Mouse (Mus musculus): ENCODE data around the gene Ccdc60. TPM values are rescaled to one million over a fixed set of nuclear protein-coding genes. Genes with fewer than 3 reads are reported as not detected.

Ccdc60 gene
- total and polyA plus RNA-seq, 2 experiments from 2014 or later = 0.11 TPM; not detected in 1

DNA sequence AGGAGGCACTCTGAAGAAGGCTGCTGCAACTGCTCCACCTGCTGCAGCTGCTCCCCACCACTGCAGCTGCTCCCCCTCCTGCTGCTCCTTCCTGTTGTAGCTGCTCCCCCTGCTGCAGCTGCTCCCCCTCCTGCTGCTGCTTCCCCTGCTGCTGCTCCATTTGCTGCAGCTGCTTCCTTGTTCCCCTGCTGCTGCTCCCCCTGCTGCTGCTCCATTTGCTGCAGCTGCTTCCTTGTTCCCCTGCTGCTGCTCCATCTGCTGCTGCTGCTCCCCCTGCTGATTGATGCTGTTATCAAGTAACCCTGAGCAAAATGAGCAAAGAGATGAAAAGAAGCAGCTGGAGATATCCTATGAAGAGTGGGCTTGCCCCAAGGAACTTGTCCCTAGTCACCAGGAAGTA lies 8.3 kb downstream of the Ccdc60 start:
- Histone ChIP-seq H3K4me3 (ENCODE audit: low read depth, low read length) (no peak overlapping the region), H3K36me3 (replicated peaks; ENCODE audit: control insufficient read depth, insufficient read depth, low read length) (no peaks in the 10 kb centered on the region), H3K27me3 (ENCODE audit: control insufficient read depth, insufficient read depth, low read length) (no peaks in the 10 kb centered on the region), H3K4me1 (ENCODE audit: control insufficient read depth, insufficient read depth) (no peaks in the 10 kb centered on the region), H3K27ac (ENCODE audit: low read depth) (no peak overlapping the region), H3K9ac (replicated peaks; ENCODE audit: low read depth, low read length) (no peak overlapping the region), H3K9me3 (replicated peaks; ENCODE audit: control insufficient read depth, low read length) (peaks cover 8% of the 10 kb centered on the region; the same call in 1 of the 2 replicates), H3K4me2 (ENCODE audit: low read depth, low read length) (no peak overlapping the region)
- DNase-seq (ENCODE audit: low spot score) (no peak), ATAC-seq (ENCODE audit: insufficient read depth, low read depth) (no peak)
- TF ChIP-seq CTCF (IDR thresholded peaks at IDR 0.05; ENCODE audit: low read depth) (no peak), EP300 (IDR thresholded peaks at IDR 0.05; ENCODE audit: low read depth) (no peak)

DNA sequence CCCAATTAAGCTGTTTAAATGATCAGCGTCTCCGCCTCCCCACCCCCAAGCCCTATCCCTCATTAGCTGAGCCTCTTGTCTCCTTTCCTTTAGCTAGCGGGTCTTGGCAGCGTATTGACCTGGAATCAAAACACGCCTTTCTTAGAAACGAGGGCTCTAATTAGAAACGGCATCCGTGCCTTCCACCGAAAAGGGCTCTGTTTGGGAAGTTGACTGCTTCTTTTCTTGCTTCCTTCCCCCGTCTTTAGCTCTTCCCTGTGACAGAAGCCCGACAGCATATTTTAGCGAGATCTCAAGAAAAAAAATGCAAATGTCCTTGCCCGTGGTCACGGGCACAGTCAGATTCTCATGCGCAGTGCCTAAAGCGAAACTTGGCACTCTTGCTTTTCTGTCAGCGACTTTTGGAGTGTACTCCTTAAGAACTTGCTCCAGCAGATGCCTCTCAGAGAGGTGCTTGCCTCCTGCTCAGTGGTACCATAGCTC lies 10.3 kb downstream of the Ccdc60 start:
- WGBS = 91% methylated on average over 17 of the region's 17 CpGs
- TF ChIP-seq CTCF (IDR thresholded peaks at IDR 0.05; ENCODE audit: low read depth) = no peak
- TF ChIP-seq EP300 (IDR thresholded peaks at IDR 0.05; ENCODE audit: low read depth) = no peak
- H3K27ac ChIP-seq (ENCODE audit: low read depth) = no peak overlapping the region

DNA sequence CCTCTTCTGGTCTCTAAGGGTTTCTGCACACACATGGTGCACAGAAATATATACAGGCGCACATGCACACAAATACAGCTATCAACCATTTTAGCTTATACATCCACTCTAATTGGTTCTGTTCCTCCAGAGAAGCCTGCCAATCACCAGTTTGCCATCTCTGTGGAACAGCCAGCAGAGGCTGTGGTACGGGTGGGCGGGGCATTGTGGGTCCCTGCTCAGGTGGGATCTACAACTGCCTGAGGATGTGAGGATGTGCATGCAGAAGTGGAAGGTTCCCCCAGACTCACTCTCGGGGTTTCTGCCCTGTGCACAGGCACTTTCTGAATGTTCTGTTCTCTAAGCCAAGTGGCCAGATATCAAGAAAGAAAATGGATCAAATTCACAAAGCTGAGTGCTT lies 10.8 kb downstream of the Ccdc60 start:
- Histone ChIP-seq H3K9me3 (replicated peaks; ENCODE audit: control insufficient read depth, low read length) (peaks cover 8% of the 10 kb centered on the region; the same call in 1 of the 2 replicates), H3K4me2 (ENCODE audit: low read depth, low read length) (no peak overlapping the region), H3K36me3 (replicated peaks; ENCODE audit: control insufficient read depth, insufficient read depth, low read length) (no peaks in the 10 kb centered on the region), H3K9ac (replicated peaks; ENCODE audit: low read depth, low read length) (no peak overlapping the region), H3K27ac (ENCODE audit: low read depth) (no peak overlapping the region), H3K4me3 (ENCODE audit: low read depth, low read length) (no peak overlapping the region), H3K4me1 (ENCODE audit: control insufficient read depth, insufficient read depth) (no peaks in the 10 kb centered on the region), H3K27me3 (ENCODE audit: control insufficient read depth, insufficient read depth, low read length) (no peaks in the 10 kb centered on the region)
- no peak for TF ChIP-seq EP300 (IDR thresholded peaks at IDR 0.05; ENCODE audit: low read depth)
- no peak for TF ChIP-seq CTCF (IDR thresholded peaks at IDR 0.05; ENCODE audit: low read depth)
- 88% methylated on average over 4 of the region's 4 CpGs for WGBS
- DNase-seq (ENCODE audit: low spot score) (no peak), ATAC-seq (ENCODE audit: insufficient read depth, low read depth) (no peak)

More for the DNA sequence above, 10.3 kb downstream of the Ccdc60 start:
- Histone ChIP-seq H3K4me2 (ENCODE audit: low read depth, low read length) (no peak overlapping the region), H3K36me3 (replicated peaks; ENCODE audit: control insufficient read depth, insufficient read depth, low read length) (no peaks in the 10 kb centered on the region), H3K4me3 (ENCODE audit: low read depth, low read length) (no peak overlapping the region), H3K9ac (replicated peaks; ENCODE audit: low read depth, low read length) (no peak overlapping the region), H3K9me3 (replicated peaks; ENCODE audit: control insufficient read depth, low read length) (peaks cover 8% of the 10 kb centered on the region; the same call in 1 of the 2 replicates), H3K27me3 (ENCODE audit: control insufficient read depth, insufficient read depth, low read length) (no peaks in the 10 kb centered on the region), H3K4me1 (ENCODE audit: control insufficient read depth, insufficient read depth) (no peaks in the 10 kb centered on the region)
- DNase-seq (ENCODE audit: low spot score) (no peak), ATAC-seq (ENCODE audit: insufficient read depth, low read depth) (no peak)

DNA sequence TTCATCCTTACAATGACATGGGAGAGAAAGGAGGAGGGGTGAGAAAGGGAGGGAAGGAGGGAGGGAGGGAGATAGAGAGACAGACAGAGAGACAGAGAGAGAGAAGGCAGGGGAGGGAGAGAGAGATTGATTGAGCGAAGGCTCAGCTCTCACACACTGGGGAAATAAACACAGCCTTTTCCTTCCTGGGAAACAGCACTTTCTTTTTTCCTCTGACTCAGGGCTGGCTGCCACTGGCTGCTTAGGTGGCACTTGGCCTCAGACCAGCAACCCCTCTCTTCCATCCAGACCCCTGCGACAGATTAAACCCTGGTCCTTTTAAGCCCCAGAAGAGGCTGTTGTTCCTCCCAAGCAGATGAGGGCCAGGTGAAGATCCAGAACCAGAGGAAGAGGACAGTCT lies 14.0 kb downstream of the Ccdc60 start:
- no peaks in the 10 kb centered on the region for H3K27me3 ChIP-seq (ENCODE audit: control insufficient read depth, insufficient read depth, low read length)
- H3K36me3 ChIP-seq (replicated peaks; ENCODE audit: control insufficient read depth, insufficient read depth, low read length) = no peaks in the 10 kb centered on the region
- peaks cover 8% of the 10 kb centered on the region; the same call in 1 of the 2 replicates for H3K9me3 ChIP-seq (replicated peaks; ENCODE audit: control insufficient read depth, low read length)
- DNase-seq (ENCODE audit: low spot score) (no peak), ATAC-seq (ENCODE audit: insufficient read depth, low read depth) (no peak)
- WGBS = 48% methylated on average over 2 of the region's 2 CpGs
- no peak overlapping the region for H3K9ac ChIP-seq (replicated peaks; ENCODE audit: low read depth, low read length)
- H3K27ac ChIP-seq (ENCODE audit: low read depth) = no peak overlapping the region
- H3K4me2 ChIP-seq (ENCODE audit: low read depth, low read length) = no peak overlapping the region
- no peak for TF ChIP-seq EP300 (IDR thresholded peaks at IDR 0.05; ENCODE audit: low read depth)
- TF ChIP-seq CTCF (IDR thresholded peaks at IDR 0.05; ENCODE audit: low read depth) = no peak
- H3K4me1 ChIP-seq (ENCODE audit: control insufficient read depth, insufficient read depth) = 0 out of 2 replicates have a peak, but pooled peaks cover 7% of the 10 kb centered on the region
- H3K4me3 ChIP-seq (ENCODE audit: low read depth, low read length) = no peak overlapping the region

DNA sequence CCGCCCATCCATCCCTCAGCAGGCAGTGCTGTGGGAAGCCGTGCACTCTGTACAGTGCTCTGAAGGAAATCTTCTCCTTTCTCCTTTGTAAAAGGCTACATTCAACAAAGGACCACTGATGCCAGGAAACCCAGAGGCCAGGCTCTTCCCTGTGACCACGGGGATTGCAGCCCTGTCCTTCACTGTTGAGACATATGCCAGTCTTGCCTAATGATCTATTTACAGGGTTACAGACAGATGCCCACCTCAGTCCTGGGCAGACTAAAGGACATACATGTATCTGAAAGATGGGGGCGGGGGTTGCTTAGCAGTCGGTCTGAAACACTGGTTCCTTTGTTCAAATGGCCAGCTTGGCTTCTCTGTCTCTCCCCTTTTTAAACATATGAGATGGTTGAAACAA lies 14.4 kb downstream of the Ccdc60 start:
- Histone ChIP-seq H3K27me3 (ENCODE audit: control insufficient read depth, insufficient read depth, low read length) (no peaks in the 10 kb centered on the region), H3K36me3 (replicated peaks; ENCODE audit: control insufficient read depth, insufficient read depth, low read length) (no peaks in the 10 kb centered on the region), H3K4me3 (ENCODE audit: low read depth, low read length) (no peak overlapping the region), H3K9ac (replicated peaks; ENCODE audit: low read depth, low read length) (no peak overlapping the region), H3K9me3 (replicated peaks; ENCODE audit: control insufficient read depth, low read length) (peaks cover 8% of the 10 kb centered on the region; the same call in 1 of the 2 replicates), H3K4me1 (ENCODE audit: control insufficient read depth, insufficient read depth) (0 out of 2 replicates have a peak, but pooled peaks cover 7% of the 10 kb centered on the region), H3K4me2 (ENCODE audit: low read depth, low read length) (no peak overlapping the region), H3K27ac (ENCODE audit: low read depth) (no peak overlapping the region)
- no peak for TF ChIP-seq EP300 (IDR thresholded peaks at IDR 0.05; ENCODE audit: low read depth)
- no peak for TF ChIP-seq CTCF (IDR thresholded peaks at IDR 0.05; ENCODE audit: low read depth)
- WGBS = 59% methylated on average over 5 of the region's 5 CpGs
- DNase-seq (ENCODE audit: low spot score) (no peak), ATAC-seq (ENCODE audit: insufficient read depth, low read depth) (no peak)

Data from heart, postnatal 0 days (tissue).